Mouse (Mus musculus): ENCODE measurements around the gene Hipk2.
A peak's percentile ranks its signal among the peaks of the same experiment; 100 is the strongest.

Gene Hipk2

GRCm38 (mm10) chr6:38753729-38754128 is 122.2 kb downstream of the Hipk2 start:
- DNase-seq (ENCODE audit: low spot score): no peak

DNA sequence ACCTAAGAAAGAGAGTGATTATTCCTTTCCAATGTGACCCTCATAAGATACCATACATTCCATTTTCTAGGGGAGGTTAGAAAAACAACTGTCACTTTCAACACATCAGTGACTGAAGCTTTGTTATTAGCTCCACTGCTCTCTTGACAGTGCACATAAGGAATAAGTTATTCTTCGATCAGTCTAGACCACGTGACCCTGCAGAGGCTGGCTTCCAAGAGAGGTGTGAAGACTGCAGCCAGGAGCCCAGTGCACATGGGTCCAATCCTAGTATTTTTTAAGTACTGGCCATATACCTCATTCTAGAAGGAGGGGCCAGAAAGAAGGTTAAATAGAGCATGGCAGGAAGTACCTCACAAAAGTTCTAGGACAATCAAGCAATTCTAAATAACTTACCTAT is 122.9 kb downstream of the Hipk2 start:
- DNase-seq (ENCODE audit: low spot score): no peak

DNA sequence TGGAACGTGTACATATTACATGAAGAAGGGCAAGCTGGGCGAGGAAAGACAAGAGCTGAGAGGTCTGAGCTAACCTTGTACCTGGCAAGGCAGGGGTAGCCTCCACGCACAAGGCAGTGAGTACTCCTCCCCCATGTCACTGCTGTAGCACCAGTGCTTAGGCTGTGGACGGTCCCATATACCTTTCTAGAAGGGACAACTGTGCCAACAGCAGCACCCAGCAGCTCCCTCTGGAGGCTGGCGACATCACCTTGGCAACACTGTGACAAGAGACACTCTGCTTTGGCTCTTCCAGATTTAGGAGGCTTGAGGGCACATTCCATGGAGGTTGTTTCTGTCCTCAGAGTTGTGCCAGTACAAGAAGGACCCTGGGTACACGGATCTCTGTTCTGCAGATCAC is 123.5 kb downstream of the Hipk2 start:
- DNase-seq (ENCODE audit: low spot score): no peak

DNA sequence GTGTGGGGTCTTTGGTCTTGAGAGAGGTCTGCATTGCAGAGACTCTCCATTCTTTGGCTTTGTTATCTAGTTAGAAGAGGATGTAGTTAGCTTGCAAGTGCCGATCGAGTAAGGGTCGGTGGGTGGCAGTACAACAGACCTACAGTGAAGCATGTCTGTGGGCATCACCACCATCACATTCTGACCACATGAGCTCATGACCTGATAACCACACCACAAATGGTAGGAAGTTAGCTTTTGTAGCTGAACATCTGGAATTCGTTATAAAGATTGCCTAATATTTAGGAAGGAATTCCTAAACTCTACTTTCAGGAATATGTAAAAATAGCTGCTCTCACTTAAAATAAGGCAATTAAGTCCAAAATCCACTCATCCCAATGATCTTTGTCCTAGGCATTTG is 127.9 kb downstream of the Hipk2 start:
- no peak for DNase-seq (ENCODE audit: low spot score)

GRCm38 (mm10) chr6:38743351-38743750 is 132.6 kb downstream of the Hipk2 start:
- DNase-seq (ENCODE audit: low spot score): no peak

DNA sequence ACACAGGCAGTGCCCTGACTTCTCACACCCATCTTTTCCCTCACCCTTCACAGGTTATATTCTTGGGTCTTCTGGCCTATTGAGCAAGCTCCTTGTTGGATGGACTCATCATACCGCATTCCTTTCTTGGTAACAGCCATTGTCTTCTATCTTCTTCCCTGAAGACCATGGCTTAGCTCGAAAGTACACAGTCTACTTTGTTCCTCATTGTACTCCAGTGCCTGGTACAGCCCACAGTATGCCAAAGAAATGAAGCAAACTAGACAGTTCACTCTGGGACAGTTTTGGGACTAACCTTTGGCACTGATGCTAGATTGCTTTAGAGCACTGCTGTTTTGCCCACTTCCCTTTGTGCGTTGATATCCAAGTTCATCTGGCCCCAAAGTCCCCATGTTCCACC is 133.5 kb downstream of the Hipk2 start:
- DNase-seq (ENCODE audit: low spot score): no peak

GRCm38 (mm10) chr6:38741024-38741423 is 134.9 kb downstream of the Hipk2 start:
- no peak for DNase-seq (ENCODE audit: low spot score)

DNA sequence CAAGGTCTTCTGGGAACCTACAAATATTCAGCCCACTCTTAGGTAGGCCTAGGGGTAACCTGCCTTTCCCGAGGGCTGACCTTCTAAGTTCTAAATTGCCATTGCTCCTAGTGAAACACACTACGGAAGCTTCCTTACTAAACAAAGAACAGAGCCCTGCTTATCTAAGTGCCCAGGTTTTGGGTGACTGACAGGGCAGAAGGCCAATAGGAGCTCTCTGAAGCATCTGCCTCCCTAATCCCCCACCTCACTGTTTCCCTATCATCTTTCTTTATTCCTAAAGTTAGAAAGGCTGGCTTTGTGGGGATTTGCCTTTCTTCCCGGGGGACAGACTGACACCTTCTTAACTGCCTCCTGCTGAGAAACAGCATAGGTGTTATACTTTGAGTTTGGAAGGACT is 136.7 kb downstream of the Hipk2 start:
- DNase-seq (ENCODE audit: low spot score): no peak

GRCm38 (mm10) chr6:38737763-38738162 is 138.2 kb downstream of the Hipk2 start:
- DNase-seq (ENCODE audit: low spot score): no peak

GRCm38 (mm10) chr6:38736240-38736639 is 139.7 kb downstream of the Hipk2 start:
- peak; percentile 63 for DNase-seq (ENCODE audit: low spot score)

DNA sequence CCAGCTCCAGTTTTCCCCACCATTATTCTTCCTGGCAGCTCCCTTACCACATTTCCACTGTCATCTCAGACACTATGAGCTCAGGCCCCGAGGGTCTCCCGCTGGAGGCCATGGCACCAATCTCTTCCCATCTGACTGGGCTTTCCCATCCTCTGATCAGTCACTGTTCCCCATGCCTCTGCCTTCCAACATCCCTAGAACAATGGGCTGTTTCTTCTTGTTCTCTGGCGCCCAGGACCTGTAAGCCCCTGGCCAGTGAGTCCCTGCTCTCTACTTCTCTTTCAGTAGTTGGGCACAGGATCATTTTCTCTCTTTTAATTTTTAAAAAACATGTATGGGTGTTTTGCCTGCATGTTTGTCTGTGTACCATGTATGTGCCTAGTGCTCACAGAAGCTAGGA is 143.3 kb downstream of the Hipk2 start:
- no peak for DNase-seq (ENCODE audit: low spot score)

GRCm38 (mm10) chr6:38730169-38731146 is 145.5 kb downstream of the Hipk2 start:
- DNase-seq (ENCODE audit: low spot score): no peak

DNA sequence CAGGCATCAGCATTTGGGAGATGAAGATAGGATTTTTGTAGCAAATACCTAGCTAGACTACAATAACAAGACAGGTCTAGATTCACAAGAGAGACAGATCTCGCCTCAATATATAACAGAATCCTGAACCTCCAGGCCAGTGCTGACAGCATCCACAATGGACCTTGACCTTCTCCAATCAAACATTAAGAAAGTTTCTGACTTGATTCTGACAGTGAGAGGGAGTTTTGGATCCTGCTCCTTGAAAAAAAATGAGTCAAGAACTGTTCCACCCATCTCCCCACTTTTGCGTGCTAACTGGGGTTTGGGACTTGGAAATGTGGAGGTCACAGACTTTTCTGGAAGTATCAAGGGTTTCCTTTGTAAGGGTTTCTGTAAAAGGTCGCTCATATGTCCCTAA is 150.4 kb downstream of the Hipk2 start:
- DNase-seq (ENCODE audit: low spot score): no peak

GRCm38 (mm10) chr6:38721361-38721760 is 154.6 kb downstream of the Hipk2 start:
- DNase-seq (ENCODE audit: low spot score): no peak

DNA sequence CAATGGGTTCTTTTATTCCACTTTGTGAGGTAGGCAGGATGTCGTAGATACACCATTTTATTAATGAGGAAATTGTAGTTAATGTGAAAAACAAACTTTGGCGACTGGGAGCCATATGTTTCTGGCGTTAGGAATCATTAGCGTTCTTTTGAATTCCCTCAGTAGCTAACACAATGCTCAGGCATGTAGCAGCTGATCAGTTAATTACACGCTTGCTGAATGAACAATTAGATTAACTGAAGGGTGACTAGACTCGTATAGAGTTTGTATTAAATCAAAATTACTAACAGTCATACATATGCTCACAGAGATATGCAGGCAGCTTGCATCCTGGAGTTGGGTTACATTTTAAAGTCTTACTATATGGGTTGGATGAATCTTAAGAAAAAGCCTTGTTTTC is 156.7 kb downstream of the Hipk2 start:
- no peak for DNase-seq (ENCODE audit: low spot score)

DNA sequence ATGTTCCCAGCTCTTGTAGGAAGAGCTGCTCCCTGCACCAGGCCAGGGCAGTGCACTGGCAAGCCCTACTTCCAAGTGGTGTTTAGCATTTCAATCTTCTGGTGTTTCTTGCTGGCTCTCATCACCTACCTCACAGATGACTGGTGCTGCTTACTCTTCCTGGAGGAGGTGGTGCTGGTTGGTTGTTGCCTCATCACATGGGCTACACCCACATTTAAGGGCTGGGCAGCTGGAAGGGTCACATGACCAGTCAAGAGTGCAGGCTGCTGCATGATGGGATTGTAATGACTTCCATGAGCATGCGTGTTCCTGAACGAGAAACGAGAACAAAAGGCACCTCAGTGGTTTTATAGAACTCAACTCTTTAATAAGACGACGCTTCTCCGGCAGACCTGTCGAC is 157.3 kb downstream of the Hipk2 start:
- DNase-seq (ENCODE audit: low spot score): no peak

- DNase-seq (ENCODE audit: low spot score): no peak
These were observed 160.1 kb downstream of the Hipk2 start for GRCm38 (mm10) chr6:38715881-38716280.

- DNase-seq (ENCODE audit: low spot score): no peak
These were observed 161.7 kb downstream of the Hipk2 start for GRCm38 (mm10) chr6:38713957-38714898.

- no peak for DNase-seq (ENCODE audit: low spot score)
These were observed 165.5 kb downstream of the Hipk2 start for GRCm38 (mm10) chr6:38710449-38710848.

DNA sequence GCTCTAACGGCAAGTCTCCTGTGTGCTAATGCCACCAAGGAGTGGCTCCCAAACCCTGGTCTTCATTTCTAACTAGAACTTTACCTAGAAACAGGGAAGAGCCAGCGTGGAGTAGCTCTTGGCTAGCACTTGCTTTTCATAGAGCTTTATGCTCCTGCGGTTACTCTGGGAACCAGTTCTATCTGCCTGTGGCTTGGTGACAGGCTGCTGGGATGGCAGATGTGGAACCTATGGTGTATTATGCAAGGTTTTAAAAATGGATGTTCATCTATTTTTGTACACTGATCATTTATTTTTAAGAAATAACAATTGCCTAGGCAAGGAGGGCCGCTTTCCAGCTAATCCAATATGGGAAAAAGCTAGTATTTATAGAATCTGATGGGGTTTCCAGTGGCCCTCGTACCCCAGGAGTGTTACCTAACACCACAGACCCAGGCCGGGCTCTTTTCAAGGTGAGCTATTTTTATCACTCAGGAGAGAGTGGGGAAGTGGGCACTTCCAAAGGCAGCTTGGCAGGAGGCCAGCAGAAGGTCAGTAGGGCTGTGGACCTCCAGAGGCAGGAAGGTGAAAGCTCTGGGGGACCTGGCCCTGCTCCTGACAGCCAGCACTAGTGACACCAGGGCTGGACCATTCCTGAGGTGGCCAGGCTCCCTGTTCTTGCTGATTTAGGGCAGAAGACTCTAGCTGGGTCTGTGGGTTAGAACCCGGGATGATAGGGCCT is 171.5 kb downstream of the Hipk2 start:
- no peak for DNase-seq (ENCODE audit: low spot score)

GRCm38 (mm10) chr6:38703526-38703925 is 172.4 kb downstream of the Hipk2 start:
- DNase-seq (ENCODE audit: low spot score): no peak

- no peak for DNase-seq (ENCODE audit: low spot score)
These were observed 173.1 kb downstream of the Hipk2 start for GRCm38 (mm10) chr6:38702810-38703399.
